Mouse (Mus musculus): ENCODE results near the gene Rcc1. TPM values are rescaled to one million over a fixed set of nuclear protein-coding genes. Genes with fewer than 3 reads are reported as not detected.

The Rcc1 gene
- total and polyA plus RNA-seq, 3 experiments: 93.6 to 149 (median 148) TPM

DNA sequence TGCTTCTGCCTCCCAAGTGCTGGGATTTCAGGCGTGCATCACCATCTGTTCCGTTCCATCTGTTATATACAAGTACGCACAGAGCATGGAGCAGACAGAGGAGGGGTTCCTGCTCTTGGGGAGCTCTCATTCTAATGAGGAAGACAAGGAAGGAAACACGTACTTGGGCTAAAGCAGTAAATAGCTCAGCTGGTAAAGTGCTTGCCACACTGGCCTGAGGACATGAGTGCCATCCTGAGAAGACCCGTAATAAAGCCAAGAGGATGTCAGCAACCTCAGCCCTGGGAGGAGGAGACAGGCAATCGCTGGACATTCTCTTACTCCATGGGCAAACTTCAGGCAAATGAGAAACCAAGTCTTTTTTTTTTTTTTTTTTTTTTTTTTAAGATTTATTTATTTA is 47.4 kb downstream of the Rcc1 start:
- no peaks in the 10 kb centered on the region for H3K9me3 ChIP-seq (replicated peaks; ENCODE audit: low read length)
- peaks cover 11 to 16% of the 10 kb centered on the region in 2 experiments for H3K36me3 ChIP-seq (replicated peaks in 1 of 2; ENCODE audit: control insufficient read depth in 1 of 2, insufficient read depth in 1 of 2, low read length in 1 of 2)
- H3K27me3 ChIP-seq (replicated peaks): no peaks in the 10 kb centered on the region
- no peak for DNase-seq (ENCODE audit: extremely low read depth)
- no peak for TF ChIP-seq ZKSCAN1 (IDR thresholded peaks at IDR 0.05; ENCODE audit: borderline replicate concordance, low read depth, low read length)
- no peak for TF ChIP-seq RAD21 (IDR thresholded peaks at IDR 0.05; ENCODE audit: low read depth, low read length)
- TF ChIP-seq E2F4 (IDR thresholded peaks at IDR 0.05; ENCODE audit: insufficient replicate concordance, low read depth, low read length): no peak
- no peak for TF ChIP-seq RCOR1 (conservative IDR thresholded peaks at IDR 0.05; ENCODE audit: low read depth, low read length)
- no peak for TF ChIP-seq POLR2AphosphoS2 (IDR thresholded peaks at IDR 0.05; ENCODE audit: low read depth, low read length)
- TF ChIP-seq CTCF (conservative IDR thresholded peaks at IDR 0.05 in 1 of 2, IDR thresholded peaks at IDR 0.05 in 1 of 2; ENCODE audit: low read depth in 2 of 2, low read length in 2 of 2): no peak
- no peak for TF ChIP-seq GABPA (IDR thresholded peaks at IDR 0.05; ENCODE audit: insufficient replicate concordance, low read depth, low read length)
- TF ChIP-seq IRF4 (IDR thresholded peaks at IDR 0.05; ENCODE audit: low read depth, low read length): no peak
- TF ChIP-seq NRF1 (IDR thresholded peaks at IDR 0.05; ENCODE audit: low read depth, low read length): no peak
- no peak for TF ChIP-seq MAZ (IDR thresholded peaks at IDR 0.05; ENCODE audit: low read depth, low read length)
- no peak for TF ChIP-seq JUND (conservative IDR thresholded peaks at IDR 0.05; ENCODE audit: low read depth, low read length)
- TF ChIP-seq MYC (IDR thresholded peaks at IDR 0.05; ENCODE audit: low read depth, low read length): no peak
- no peak for TF ChIP-seq PAX5 (IDR thresholded peaks at IDR 0.05; ENCODE audit: low read length)
- TF ChIP-seq MXI1 (IDR thresholded peaks at IDR 0.05; ENCODE audit: low read depth, low read length): no peak
- no peak for TF ChIP-seq ZMIZ1 (IDR thresholded peaks at IDR 0.05; ENCODE audit: low read depth, low read length)
- H3K4me3 ChIP-seq (replicated peaks in 1 of 3; ENCODE audit: low read depth in 2 of 3, low read length in 2 of 3, poor library complexity in 1 of 3): no peak overlapping the region
- dilution Hi-C loops (cut with MboI; ENCODE audit: extremely low pct_ligation_motif_present, extremely low pct_unique_long_range_greater_than_20kb, low sequenced_read_pairs) (no loop called here), in situ Hi-C loops (cut with MboI; ENCODE audit: low pct_ligation_motif_present, low pct_unique_long_range_greater_than_20kb, low sequenced_read_pairs) (loop anchor here (25.0 kb wide), 1 partner anchor 206 kb away; the partner anchor contains the start of gene Sesn2)
- H3K27ac ChIP-seq (ENCODE audit: insufficient read depth, low read depth): no peak overlapping the region
- peaks cover 16% of the 10 kb centered on the region for H3K79me2 ChIP-seq (replicated peaks; ENCODE audit: control insufficient read depth, extremely low read depth, insufficient read depth, poor library complexity, severe bottlenecking)
- H3K9ac ChIP-seq (ENCODE audit: insufficient read depth, low read depth): no peak overlapping the region
- no peak overlapping the region for H3K4me2 ChIP-seq (ENCODE audit: insufficient read depth, low read depth, poor library complexity, severe bottlenecking)
- peaks cover 0 to 13% of the 10 kb centered on the region in 2 experiments; a peak in 1 of 4 replicates for H3K4me1 ChIP-seq (ENCODE audit: control insufficient read depth in 1 of 2, insufficient read depth in 2 of 2)

DNA sequence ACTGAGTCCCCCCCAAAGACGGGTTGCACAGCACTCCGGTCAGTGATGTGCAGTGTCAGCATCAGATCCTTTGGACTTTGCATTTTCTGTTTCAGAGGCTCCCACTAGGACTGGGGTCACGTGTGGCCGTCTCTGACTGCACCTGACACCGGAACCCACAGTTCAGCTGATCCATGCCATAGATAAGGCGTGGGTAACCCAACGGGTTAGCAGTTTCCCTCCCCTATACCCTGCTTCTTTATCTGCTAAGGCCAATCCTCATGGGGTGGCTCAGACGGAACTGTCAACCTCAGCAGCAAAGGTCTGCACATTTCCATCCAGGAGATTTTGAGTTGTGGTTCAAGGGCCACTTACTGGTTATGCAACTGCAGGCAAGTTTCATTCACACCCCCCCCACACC is 48.1 kb downstream of the Rcc1 start:
- in situ Hi-C loops (cut with MboI; ENCODE audit: low pct_ligation_motif_present, low pct_unique_long_range_greater_than_20kb, low sequenced_read_pairs): loop anchor here (25.0 kb wide), 1 partner anchor 207 kb away; the partner anchor contains the start of gene Sesn2

More for the DNA sequence above, 48.1 kb downstream of the Rcc1 start:
- H3K4me1 ChIP-seq (ENCODE audit: control insufficient read depth in 1 of 2, insufficient read depth in 2 of 2): peaks cover 0 to 10% of the 10 kb centered on the region in 2 experiments; a peak in 2 of 4 replicates
- no peak for DNase-seq (ENCODE audit: extremely low read depth)
- H3K79me2 ChIP-seq (replicated peaks; ENCODE audit: control insufficient read depth, extremely low read depth, insufficient read depth, poor library complexity, severe bottlenecking): peaks cover 12% of the 10 kb centered on the region
- H3K9me3 ChIP-seq (replicated peaks; ENCODE audit: low read length): no peaks in the 10 kb centered on the region
- no peak overlapping the region for H3K27ac ChIP-seq (ENCODE audit: insufficient read depth, low read depth)
- peaks cover 5 to 10% of the 10 kb centered on the region in 2 experiments for H3K36me3 ChIP-seq (replicated peaks in 1 of 2; ENCODE audit: control insufficient read depth in 1 of 2, insufficient read depth in 1 of 2, low read length in 1 of 2)
- TF ChIP-seq SIN3A (IDR thresholded peaks at IDR 0.05; ENCODE audit: low read length) (no peak), PAX5 (IDR thresholded peaks at IDR 0.05; ENCODE audit: low read length) (no peak), RCOR1 (conservative IDR thresholded peaks at IDR 0.05; ENCODE audit: low read depth, low read length) (no peak), RAD21 (IDR thresholded peaks at IDR 0.05; ENCODE audit: low read depth, low read length) (no peak), KAT2A (IDR thresholded peaks at IDR 0.05; ENCODE audit: insufficient replicate concordance, low read length) (no peak), TBP (conservative IDR thresholded peaks at IDR 0.05; ENCODE audit: low read depth, low read length) (no peak), MXI1 (IDR thresholded peaks at IDR 0.05; ENCODE audit: low read depth, low read length) (no peak), BHLHE40 (IDR thresholded peaks at IDR 0.05; ENCODE audit: low read depth, low read length) (no peak), POLR2AphosphoS2 (IDR thresholded peaks at IDR 0.05; ENCODE audit: low read depth, low read length) (no peak), ZC3H11A (IDR thresholded peaks at IDR 0.05; ENCODE audit: low read depth, low read length) (no peak), CHD2 (IDR thresholded peaks at IDR 0.05; ENCODE audit: low read length) (no peak), CHD1 (IDR thresholded peaks at IDR 0.05; ENCODE audit: low read depth, low read length) (no peak), MAFK (IDR thresholded peaks at IDR 0.05; ENCODE audit: insufficient replicate concordance, low read length) (no peak), MYC (IDR thresholded peaks at IDR 0.05; ENCODE audit: low read depth, low read length) (no peak), GABPA (IDR thresholded peaks at IDR 0.05; ENCODE audit: insufficient replicate concordance, low read depth, low read length) (no peak), MAX (IDR thresholded peaks at IDR 0.05; ENCODE audit: low read length) (no peak), EP300 (IDR thresholded peaks at IDR 0.05; ENCODE audit: low read length) (no peak)
- H3K4me3 ChIP-seq (replicated peaks in 1 of 3; ENCODE audit: low read depth in 2 of 3, low read length in 2 of 3, poor library complexity in 1 of 3): no peak overlapping the region
- dilution Hi-C loops (cut with MboI; ENCODE audit: extremely low pct_ligation_motif_present, extremely low pct_unique_long_range_greater_than_20kb, low sequenced_read_pairs): no loop called here
- no peak overlapping the region for H3K4me2 ChIP-seq (ENCODE audit: insufficient read depth, low read depth, poor library complexity, severe bottlenecking)
- H3K27me3 ChIP-seq (replicated peaks): no peaks in the 10 kb centered on the region
- no peak overlapping the region for H3K9ac ChIP-seq (ENCODE audit: insufficient read depth, low read depth)

Data from CH12.LX (cell line).